Mouse (Mus musculus): ENCODE measurements at regions not wholly inside any gene's neighbourhood (a gene's known extent, or its start where the extent isn't known, plus 50 kb on each side); places are given as distances from the start of the nearest gene placed in this dataset.

GRCm38 (mm10) chr4:80442711-80443110, 391.2 kb upstream of the Tyrp1 start:
- no peak for DNase-seq (ENCODE audit: low read depth)

DNA sequence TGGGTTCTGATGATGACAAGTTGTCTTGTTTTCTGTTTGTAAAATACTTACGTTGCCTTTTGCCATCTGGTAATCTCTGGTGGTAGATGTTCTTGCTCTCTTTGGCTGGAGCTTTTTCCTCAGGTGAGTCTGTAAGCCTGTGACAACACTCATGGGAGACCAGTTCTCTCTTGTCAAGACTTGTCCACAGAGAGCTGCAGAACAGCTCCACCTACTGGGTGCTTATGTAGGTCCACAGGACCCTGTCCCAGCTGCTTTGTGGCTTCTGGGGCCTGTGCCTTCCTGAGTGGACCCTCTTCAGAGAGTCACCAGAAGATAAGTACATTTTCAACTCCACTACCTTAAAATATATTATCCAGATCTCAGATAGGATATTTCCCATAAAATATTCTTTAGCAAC, 370.3 kb upstream of the Tyrp1 start:
- DNase-seq (ENCODE audit: low read depth), result no peak

- no peak for DNase-seq (ENCODE audit: low read depth)
Observed at GRCm38 (mm10) chr4:80475736-80476478, 358.0 kb upstream of the Tyrp1 start.

- DNase-seq (ENCODE audit: low read depth), result no peak
Observed at GRCm38 (mm10) chr4:80515087-80515486, 318.8 kb upstream of the Tyrp1 start.

DNA sequence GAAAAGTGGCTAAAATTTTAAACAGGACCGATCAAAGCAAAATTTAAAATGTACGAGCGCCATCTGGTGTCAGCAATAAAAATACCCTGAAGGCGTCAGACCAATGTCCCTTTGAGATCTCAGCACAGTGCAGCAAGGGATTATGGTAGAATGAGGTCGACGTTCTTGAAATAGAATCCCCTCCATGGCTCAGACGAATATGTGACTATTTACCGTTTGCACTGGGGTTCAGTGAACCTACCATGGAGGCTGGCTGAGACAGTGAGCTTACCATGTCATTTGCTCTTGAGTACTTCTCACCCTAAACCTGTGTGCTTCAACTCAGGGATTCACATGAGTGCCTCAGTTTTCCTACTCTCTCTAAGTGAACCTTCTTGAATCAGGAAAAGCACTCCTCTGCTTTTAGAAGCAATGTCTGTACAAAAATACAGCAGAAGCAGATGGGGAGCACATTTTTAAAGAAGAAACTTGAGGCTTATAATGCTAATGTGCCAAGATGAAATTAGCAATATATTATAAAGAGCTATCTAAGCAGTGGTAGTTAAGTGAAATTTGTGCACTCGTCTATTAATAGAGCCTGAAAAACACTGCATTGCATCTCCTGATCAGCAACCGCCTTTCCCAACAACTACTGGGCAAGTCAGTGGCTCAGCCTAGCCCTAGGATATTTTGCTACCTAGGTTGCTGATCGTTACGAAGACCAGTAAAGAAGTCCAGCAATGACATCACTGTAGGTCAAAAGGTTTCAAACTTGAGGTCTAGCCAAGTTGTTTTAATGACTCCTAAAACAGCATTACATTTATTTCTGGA, 316.2 kb upstream of the Tyrp1 start:
- peak; percentile 71 for DNase-seq (ENCODE audit: low read depth)

GRCm38 (mm10) chr4:80518589-80518988, 315.3 kb upstream of the Tyrp1 start:
- no peak for DNase-seq (ENCODE audit: low read depth)

DNA sequence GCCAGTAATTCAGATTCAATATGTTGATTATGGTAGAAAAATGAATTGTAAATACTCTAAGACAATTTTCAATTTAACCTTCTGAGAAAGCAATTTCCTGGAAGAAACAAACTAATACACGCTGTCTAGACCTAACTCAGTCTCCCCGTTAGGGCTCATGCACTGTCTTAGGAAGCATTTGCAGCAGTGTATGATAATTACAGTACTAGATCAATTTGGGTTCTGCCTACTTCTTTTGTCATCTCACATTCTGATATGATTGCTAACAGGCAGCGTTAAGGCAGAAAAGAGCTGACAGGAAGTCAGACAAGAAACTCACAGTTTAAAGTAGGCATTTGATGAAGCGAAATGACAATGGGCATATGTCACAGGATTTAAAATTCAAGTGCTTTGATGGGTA, 294.1 kb upstream of the Tyrp1 start:
- no peak for DNase-seq (ENCODE audit: low read depth)

- DNase-seq (ENCODE audit: low read depth), result no peak
Observed at GRCm38 (mm10) chr4:80545086-80545485, 288.8 kb upstream of the Tyrp1 start.

DNA sequence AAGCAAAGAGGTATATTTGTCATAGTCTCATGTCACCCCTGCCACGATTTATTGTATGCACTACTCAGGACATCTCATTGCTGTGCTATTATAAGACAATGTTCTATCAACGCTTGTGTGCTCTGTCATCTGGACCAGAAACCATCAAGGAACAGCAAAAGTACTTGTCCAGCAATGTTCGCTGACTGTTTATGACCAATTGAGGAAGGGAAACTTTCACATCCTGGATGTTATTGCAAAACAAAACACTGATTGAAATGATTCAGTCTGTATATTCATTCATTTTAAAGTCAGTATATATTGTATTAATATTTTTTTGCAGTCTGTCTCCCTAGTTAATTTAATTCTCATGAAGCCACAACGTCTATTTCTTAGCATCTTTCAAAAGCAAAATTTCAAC, 244.5 kb upstream of the Tyrp1 start:
- no peak for DNase-seq (ENCODE audit: low read depth)

DNA sequence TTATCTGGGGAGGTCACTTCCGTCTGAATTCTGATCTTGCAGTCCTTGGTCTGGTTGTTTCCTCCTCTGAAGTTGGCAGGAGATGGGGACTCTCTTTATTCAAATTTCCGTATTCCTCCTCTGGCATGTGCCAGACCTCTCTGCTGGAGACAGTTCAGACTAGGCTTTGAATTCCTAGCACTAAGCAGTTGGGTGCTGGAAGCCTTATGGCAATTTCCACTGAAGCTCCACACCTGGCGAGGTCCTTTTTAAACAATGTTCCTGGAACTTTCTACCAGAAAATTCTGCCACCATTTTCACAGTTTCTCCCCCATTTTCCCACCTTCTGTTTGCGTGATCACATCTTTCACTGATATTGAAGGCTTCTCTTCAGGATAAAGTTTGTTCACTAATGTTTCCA, 205.7 kb upstream of the Tyrp1 start:
- DNase-seq (ENCODE audit: low read depth), result no peak

GRCm38 (mm10) chr4:80629251-80629650, 204.7 kb upstream of the Tyrp1 start:
- DNase-seq (ENCODE audit: low read depth), result no peak

GRCm38 (mm10) chr4:80630260-80630659, 203.7 kb upstream of the Tyrp1 start:
- DNase-seq (ENCODE audit: low read depth), result no peak

DNA sequence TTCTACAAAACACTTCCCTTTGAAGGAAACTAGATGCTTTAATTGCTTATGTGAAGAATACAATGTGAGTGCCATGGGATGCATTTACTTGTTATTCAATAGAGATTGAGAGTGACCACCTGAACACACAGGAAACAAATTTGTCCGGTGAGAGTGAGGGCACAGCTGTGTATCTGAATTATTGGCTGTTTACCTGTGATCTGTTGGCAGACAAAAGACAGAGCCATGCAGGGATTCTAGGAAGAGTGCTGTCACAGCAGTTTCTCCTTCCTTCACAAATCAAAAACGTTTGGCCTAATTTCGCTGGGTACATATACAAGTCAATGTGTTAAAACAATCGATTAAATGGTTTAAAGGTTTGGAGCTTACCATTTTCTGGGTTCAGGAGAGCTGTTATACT, 202.9 kb upstream of the Tyrp1 start:
- no peak for DNase-seq (ENCODE audit: low read depth)

- no peak for DNase-seq (ENCODE audit: low read depth)
Observed at GRCm38 (mm10) chr4:80631441-80631840, 202.5 kb upstream of the Tyrp1 start.

- DNase-seq (ENCODE audit: low read depth), result no peak
Observed at GRCm38 (mm10) chr4:80638381-80638780, 195.5 kb upstream of the Tyrp1 start.

Data from NIH3T3 (cell line).